Mouse (Mus musculus): ENCODE data around the gene Med13l.

GRCm38 (mm10) chr5:118753471-118754044 lies 193.1 kb downstream of the Med13l start:
- TF ChIP-seq E2F4 (IDR thresholded peaks at IDR 0.05; ENCODE audit: insufficient replicate concordance, low read depth, low read length) (no peak), CTCF (conservative IDR thresholded peaks at IDR 0.05 in 1 of 2, IDR thresholded peaks at IDR 0.05 in 1 of 2; ENCODE audit: low read depth in 2 of 2, low read length in 2 of 2) (no peak), POLR2A (IDR thresholded peaks at IDR 0.05; ENCODE audit: low read depth, low read length) (no peak)
